Mouse (Mus musculus) ES-Bruce4 (cell line): ENCODE results near the gene Xrn2.

Experiments used
- CTCF ChIP-seq: IDR thresholded peaks from one replicate; pipeline ENCODE4 v1.8.1; 2011; ENCODE audit warnings: low read depth, low read length
- EP300 ChIP-seq: IDR thresholded peaks from 2 replicates; pipeline ENCODE4 v1.6.1; 2011; ENCODE audit warnings: low read depth, low read length; ENCODE audit not compliant: insufficient read depth
- POLR2A ChIP-seq: IDR thresholded peaks from one replicate; pipeline ENCODE4 v1.8.1; 2011; ENCODE audit warnings: low read length; ENCODE audit not compliant: insufficient read depth

DNA sequence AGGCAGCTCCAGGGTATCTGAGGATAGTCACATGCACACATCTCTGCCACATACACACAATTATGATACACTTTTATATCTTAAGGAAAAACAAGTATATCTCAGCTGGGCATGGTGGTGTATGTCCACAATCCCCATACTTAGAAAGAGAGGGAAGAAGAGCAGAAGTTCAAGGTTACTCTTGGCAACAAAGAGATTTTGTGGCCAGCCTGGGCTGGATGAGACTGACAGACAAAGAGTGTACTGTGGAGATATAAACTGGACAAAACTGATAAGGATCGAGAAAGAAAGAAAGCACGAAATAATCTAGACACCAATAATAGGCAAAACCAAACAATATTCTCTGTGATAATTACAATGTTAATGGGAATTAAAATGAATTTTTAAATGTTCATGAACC, 5.5 kb upstream of the Xrn2 start:
- TF ChIP-seq POLR2A (no peak), EP300 (no peak), CTCF (no peak)
